Mouse (Mus musculus) spleen, adult 2 months (tissue): Measurements from ENCODE around the gene Kcnh6.

ENCODE experiments used
- CTCF ChIP-seq: fragments of 200-500 bp; IDR thresholded peaks from 2 replicates; pipeline ENCODE4 v1.5.1; 2011; ENCODE audit warnings: mild to moderate bottlenecking, inconsistent platforms; ENCODE audit not compliant: insufficient read depth, insufficient read length, insufficient replicate concordance; ENCODE audit errors: extremely low read depth
- POLR2A ChIP-seq: fragments of 200-500 bp; IDR thresholded peaks from 2 replicates; pipeline ENCODE4 v1.6.1; 2011; ENCODE audit warnings: low read depth, low read length, inconsistent platforms

DNA sequence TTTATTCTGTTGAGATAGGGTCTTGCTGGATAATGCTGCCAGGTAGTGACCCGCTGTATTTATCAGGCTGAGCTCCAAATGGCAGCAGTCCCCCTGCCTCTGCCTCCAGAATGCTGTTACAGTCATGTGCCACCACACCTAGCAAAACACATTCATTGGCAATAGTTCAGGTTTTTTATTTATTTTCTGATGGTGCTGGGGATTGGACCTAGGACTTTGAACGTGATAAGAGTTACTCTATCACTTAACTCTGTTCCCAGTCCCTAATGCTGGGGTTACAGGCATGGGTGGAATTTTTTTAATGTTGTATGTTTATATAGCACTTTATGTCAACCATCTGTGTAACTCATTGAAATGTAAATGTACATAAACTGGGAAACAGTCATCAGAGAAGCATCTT is 46.0 kb downstream of the Kcnh6 start:
- TF ChIP-seq CTCF: no peak
- TF ChIP-seq POLR2A: no peak
